Mouse (Mus musculus): ENCODE measurements around the gene Samd4.
A peak's percentile ranks its signal among the peaks of the same experiment; 100 is the strongest.

Samd4 gene

DNA sequence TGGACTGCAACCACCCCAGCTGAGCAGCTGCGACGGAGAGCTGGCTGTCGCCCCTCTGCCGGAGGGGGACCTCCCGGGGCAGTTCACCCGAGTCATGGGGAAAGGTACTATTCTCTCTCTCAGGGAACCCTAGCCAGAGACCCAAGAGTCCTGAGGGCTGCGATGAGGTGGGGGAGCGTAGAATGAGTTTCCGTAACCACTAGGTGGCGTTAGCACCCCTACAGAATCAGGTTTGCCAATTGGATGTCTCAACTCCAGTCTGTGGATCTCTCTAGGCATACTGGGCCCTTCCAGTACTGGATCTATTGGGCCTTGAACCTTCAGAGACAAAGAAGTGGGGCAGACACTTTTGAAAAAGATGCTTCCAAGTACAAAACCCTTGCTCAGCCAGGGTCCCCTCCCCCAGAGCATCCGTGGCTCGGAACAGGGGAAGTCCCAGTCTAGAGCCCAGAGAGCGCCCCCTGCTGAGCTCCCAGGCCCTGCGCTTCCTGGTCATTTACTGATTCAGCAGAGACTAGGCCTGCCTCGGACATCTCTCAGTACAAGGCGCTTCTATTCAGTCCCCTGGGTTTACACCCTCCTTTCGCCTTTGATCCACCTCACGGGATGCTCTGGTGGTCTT, 191.5 kb downstream of the Samd4 start:
- DNase-seq (ENCODE audit: low spot score) = peak; percentile 29

DNA sequence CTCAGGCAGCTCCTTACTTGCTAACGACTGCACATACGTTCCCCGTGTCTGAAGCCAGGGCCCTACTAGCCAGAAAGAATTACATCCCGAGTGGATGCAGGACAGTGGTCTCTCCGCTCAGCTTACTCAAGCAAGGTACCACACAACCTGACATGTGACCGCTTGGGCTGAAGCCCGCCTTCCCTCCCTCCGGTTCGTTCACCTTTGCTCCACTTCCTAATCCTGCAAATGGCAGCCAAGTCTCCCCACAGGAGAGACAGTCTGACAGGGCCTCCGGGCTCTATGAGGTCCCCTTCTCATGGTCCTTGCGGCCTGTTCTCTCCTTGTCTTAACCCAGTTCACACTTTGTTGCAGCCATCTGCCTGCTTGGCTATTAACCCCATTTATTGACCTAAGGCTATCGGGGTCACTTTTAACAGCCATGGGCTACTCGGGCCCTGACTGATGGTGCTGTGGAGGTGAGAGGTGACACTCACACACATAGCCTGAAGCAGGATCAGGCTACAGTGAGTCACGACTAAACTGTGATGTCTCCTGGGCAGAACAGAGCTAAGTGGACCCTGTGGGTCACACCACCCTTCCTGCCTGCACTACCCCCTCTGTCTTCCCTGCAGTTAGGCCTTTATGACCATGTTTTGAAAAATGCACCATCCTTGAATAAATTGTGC, 192.5 kb downstream of the Samd4 start:
- DNase-seq (ENCODE audit: low spot score) = no peak

DNA sequence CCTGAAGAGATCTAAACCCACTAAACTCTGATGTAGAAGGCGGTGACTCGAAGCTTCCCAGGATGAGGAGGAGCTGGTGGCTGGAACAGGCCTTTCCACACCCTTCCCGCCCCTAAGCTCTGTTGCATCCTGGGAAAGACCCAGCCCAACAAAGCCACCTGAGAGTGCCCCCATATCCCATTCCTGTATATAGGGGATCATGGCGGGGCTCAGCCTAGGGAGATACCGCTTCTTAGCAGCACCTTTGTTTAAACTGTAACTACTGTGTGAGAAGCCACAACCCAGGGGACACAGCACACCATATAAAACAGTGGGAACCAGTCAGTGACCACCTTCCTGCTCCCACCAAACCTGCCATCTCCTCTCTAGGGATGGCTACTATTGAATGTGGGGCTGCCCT, 193.2 kb downstream of the Samd4 start:
- no peak for DNase-seq (ENCODE audit: low spot score)

GRCm38 (mm10) chr14:47076956-47077575, 194.4 kb downstream of the Samd4 start:
- DNase-seq (ENCODE audit: low spot score) = no peak

GRCm38 (mm10) chr14:47077576-47077970, 194.9 kb downstream of the Samd4 start:
- no peak for DNase-seq (ENCODE audit: low spot score)

- DNase-seq (ENCODE audit: low spot score) = no peak
These were observed 197.3 kb downstream of the Samd4 start for GRCm38 (mm10) chr14:47079911-47080310.

DNA sequence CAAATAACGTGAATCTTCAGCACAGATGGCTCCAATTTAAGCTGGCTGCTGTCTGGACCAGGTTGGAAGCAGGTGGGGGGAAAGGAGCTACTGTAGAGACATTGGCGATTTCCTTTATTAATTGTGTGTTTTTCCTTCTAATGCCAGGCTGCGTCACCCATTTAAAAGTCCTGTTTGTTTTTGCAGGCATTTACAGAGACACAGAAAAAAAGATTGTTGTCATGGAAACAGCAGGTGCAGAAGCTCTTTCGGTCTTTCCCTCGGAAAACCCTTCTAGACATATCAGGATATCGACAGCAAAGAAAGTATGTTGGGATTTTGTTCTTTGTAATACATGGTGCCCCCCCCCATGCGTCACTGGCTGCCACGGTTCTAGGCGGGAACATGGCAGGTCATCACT, 200.7 kb downstream of the Samd4 start:
- no peak for DNase-seq (ENCODE audit: low spot score)

- no peak for DNase-seq (ENCODE audit: low spot score)
These were observed 201.2 kb downstream of the Samd4 start for GRCm38 (mm10) chr14:47083838-47084237.

DNA sequence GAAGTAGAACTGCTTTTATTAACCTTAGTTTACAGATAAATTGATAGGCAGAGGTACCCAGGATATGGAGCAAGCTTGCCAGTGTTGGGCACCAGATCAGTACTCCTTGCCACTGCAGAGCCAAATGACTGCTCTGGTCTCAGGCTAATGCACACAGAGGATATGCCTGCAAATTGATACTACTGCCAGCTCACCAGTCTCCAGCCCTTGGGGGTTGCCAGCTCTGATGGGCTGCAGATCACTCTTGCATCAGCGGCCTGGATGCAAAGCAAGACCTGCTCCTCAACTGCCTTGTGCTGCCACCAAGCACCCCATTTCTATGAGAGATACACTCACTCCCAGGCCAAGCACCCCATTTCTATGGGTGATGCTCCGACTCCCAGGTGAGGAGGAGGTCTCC, 202.0 kb downstream of the Samd4 start:
- no peak for DNase-seq (ENCODE audit: low spot score)

GRCm38 (mm10) chr14:47086123-47086522, 203.5 kb downstream of the Samd4 start:
- no peak for DNase-seq (ENCODE audit: low spot score)

- peak; percentile 94 for DNase-seq (ENCODE audit: low spot score)
These were observed 204.1 kb downstream of the Samd4 start for GRCm38 (mm10) chr14:47086743-47087142.

GRCm38 (mm10) chr14:47087182-47087581, 204.5 kb downstream of the Samd4 start:
- DNase-seq (ENCODE audit: low spot score) = peak; percentile 93

DNA sequence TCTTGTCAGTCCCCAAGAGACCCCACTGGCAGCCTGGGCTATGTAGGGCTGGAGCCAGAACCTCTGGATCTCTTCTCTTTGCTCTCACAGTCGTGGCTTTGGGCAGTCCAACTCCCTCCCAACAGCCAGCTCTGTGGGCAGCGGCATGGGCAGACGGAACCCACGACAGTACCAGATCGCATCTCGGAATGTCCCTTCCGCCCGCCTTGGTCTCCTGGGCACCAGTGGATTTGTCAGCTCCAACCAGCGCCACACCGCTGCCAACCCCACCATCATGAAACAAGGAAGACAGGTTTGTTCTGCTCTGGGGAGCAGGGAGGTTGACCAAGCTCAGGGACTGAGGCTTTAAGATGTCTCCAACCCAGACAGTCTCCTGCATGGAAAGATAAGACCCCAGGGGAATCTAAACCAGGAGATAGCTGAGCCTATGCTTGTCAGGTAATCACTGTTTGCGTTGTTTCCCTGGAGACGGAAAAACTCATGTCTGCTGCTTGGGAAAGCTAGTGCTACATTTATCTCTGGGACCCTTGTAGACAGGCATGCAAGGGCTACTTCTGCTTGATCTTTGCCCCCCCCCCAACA, 205.1 kb downstream of the Samd4 start:
- DNase-seq (ENCODE audit: low spot score) = no peak

DNA sequence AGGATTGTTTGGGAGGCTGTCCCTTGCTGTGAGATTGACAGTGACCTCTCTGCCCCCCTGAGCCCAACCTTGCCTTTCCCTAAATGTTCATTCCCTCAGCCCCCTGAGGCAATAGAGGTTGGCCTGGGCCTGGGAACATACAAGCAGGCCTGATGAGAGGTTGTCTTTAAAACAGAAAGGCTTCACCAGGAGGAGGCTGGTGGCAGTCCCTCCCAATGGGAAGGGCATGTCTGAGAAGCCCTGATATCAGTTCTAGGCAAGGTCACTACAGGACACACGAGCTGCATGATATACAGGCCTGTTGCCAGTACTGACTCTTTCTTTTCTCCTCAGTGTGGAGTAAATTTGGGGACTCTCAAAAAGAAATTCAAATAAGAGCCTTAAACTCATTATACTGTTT, 205.7 kb downstream of the Samd4 start:
- no peak for DNase-seq (ENCODE audit: low spot score)

DNA sequence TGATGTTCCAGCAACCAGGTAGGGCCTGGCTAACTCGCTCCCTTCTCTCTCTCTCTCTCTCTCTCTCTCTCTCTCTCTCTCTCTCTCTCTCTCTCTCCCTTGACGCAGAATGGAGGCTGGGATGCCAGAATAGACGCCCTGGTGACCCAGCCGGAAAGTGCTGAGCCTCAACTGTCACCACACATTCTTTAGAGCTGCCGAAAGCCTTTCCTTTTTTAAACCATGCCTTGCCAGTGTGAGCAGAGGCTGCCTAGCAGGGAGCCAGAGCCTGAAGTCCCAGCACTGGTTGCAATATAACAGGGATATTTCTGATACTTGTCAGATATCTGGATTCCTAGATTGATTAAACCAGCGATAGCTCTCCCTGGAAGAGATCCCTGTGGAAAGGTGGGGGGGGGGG, 206.5 kb downstream of the Samd4 start:
- no peak for DNase-seq (ENCODE audit: low spot score)

GRCm38 (mm10) chr14:47091908-47092307, 209.3 kb downstream of the Samd4 start:
- DNase-seq (ENCODE audit: low spot score) = no peak

DNA sequence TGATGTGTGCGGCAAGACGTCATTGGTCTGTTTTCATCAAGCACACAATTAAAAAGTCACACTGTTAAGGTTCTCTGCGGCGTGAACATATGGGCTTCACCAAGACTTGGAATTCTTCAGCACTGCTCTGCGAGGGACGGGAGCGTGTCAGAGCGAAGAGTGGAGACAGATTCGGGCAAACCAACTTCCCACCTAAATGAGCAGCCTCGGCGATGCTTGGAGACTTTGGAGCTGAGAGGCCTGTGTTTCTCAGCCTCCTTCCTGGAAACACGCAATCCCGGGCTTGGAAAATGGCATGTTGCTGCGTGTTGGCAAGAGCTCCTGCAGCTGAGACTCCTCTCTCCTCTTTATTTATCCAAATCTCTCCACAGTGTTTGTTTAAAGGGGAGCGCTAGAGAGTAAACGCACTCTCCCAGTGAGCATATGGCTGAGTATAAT, 210.7 kb downstream of the Samd4 start:
- DNase-seq (ENCODE audit: low spot score) = no peak

DNA sequence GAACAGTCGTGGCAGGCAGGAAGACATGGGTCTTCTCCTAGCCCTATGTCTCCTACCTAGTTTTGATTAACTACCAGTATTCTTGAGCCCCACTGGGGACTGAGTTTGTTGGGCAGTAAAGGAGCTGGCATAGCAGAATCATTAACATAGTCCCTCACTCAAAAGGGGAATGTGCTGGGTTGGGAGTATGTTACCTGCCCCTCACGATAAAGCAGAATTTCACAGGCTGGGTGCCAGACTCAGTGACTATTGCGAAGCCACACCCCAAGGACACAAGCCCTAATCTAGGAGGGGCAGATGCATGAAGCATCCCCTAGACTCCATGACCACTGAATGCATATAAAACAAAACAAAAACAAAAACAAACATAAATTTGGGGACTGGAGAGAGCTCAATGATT, 212.4 kb downstream of the Samd4 start:
- no peak for DNase-seq (ENCODE audit: low spot score)

GRCm38 (mm10) chr14:47096357-47096756, 213.7 kb downstream of the Samd4 start:
- DNase-seq (ENCODE audit: low spot score) = no peak

DNA sequence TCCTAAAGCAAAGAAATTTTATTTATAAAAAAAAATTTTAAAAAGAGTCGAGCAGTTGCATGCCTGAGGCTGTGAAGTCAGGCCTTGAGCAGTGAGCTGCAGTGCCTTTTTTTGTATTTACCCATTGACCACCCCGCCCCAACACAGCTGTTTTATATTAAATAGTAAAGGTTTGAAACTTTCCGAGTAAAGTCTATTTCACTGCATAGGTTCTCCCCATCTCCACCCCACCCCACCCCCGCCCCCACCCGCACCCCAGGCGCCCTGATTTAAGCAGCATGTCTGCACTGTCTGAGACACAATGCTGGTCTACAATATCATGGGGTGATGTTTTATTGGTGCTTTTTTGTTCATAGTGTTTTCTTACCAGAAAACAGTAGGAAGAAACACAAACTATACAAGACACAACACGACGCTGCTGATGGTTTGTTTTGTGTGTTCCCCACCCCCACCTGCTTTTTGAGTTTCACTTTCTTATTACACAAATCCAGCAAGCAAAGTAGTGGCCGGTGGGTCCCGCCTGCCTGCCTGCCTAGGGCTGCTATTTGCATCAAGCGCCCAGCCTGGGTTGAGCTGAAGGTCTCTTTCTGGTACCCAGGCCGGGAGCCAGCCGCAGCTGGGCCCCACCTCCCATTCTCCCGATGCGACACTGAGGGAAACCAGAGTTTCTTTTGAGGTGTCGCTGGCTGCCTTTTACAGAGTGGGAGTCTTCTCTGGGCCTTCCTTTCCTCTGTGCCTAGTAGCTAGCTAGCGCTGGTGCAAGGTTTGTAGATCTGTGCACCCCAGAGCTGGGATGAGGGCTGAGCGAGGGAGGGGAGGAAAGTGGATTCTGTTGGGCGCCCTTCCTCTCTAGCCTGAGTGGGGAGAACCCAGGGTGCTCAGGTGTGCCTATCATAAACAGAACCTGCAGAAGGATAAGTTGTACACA, 221.9 kb downstream of the Samd4 start:
- no peak for DNase-seq (ENCODE audit: low spot score)

DNA sequence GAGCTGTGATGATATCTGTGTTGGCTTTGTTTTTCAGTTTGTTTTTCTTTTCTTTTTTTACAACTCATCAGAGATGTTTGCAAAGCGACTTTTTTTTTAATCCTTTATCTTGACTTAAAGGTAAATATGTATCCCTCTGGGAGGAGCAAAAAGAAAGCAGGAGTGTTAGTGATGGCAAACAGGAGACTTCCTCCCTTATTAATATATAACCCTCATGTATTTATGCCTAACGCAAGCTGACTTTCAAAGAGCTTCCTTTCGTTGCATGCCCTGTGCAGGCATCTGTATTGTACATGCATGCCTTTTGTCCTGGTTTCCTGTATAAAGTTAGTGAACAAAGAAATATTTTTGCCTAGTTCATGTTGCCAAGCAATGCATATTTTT, 222.5 kb downstream of the Samd4 start:
- DNase-seq (ENCODE audit: low spot score) = no peak

DNA sequence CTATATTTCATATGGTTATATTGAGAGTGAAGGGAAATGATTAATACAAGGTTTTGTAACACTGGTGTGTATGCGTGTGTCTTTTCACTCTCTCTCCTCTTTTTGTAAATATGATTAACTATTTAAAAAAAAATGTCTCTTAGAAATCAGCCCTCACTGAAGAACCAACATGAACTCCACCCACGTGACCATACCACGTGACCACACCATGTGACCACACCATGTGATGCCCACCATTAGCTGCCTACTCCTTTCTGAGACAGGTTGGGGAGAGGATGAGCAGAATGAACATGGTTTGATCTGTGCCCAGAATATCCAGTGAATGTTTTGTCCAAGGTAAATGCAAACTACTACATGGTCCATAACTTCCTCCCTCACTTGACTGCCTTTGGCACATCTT, 223.1 kb downstream of the Samd4 start:
- DNase-seq (ENCODE audit: low spot score) = no peak

Measured in embryo, embryonic 10.5 days (tissue).